Mouse (Mus musculus): ENCODE data around the gene Carm1. TPM values are rescaled to one million over a fixed set of nuclear protein-coding genes. Genes with fewer than 3 reads are reported as not detected.
"Not testable (repeated sequence)": the region's sequence is repeated elsewhere in the genome, so short reads cannot be mapped to it uniquely, and the experiment has no call there.

Carm1 gene
- total and polyA plus RNA-seq, 2 experiments from 2014 or later, result 27.3 to 97.4 TPM

DNA sequence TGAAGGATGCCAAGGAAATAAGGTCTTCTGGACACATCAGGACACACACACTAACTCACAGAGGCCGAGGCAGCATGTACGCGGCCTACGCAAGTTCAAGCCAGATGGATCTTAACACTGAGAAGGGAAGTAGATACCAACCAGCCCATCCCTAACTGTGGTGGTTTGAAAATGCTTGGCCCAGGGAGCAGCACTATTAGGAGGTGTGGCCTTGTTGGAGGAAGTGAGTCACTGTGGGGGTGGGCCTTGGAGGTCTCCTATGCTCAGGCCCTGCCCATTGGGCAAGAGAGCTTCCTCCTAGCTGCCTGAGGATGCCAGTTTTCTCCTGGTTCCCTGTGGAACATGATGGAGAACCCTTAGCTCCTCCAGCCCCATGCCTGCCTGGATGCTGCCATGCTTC, 33.2 kb upstream of the Carm1 start:
- no peak for TF ChIP-seq CTCF (IDR thresholded peaks at IDR 0.05)
- Histone ChIP-seq H3K27me3 (ENCODE audit: insufficient read depth, low read length) (no peaks in the 10 kb centered on the region), H3K36me3 (ENCODE audit: insufficient read depth, low read length) (peaks cover 2% of the 10 kb centered on the region; the same call in 1 of the 2 replicates), H3K9me3 (ENCODE audit: low read length) (no peaks in the 10 kb centered on the region), H3K4me3 (ENCODE audit: low read depth, low read length) (no peak overlapping the region), H3K27ac (ENCODE audit: low read depth, low read length) (no peak overlapping the region), H3K4me1 (ENCODE audit: insufficient read depth, low read length) (peaks cover 11% of the 10 kb centered on the region; the same call in 1 of the 2 replicates), H3K4me2 (ENCODE audit: low read depth, low read length, poor library complexity, severe bottlenecking) (no peak overlapping the region), H3K9ac (replicated peaks; ENCODE audit: low read length, poor library complexity, severe bottlenecking) (no peak overlapping the region)
- ATAC-seq (ENCODE audit: low FRiP score), result no peak
- no peak for DNase-seq (ENCODE audit: low spot score)
- 99% methylated on average over 4 of the region's 4 CpGs for WGBS

- Histone ChIP-seq H3K27me3 (ENCODE audit: insufficient read depth, low read length) (no peaks in the 10 kb centered on the region), H3K4me1 (ENCODE audit: insufficient read depth, low read length) (no peaks in the 10 kb centered on the region), H3K9me3 (ENCODE audit: low read length) (no peaks in the 10 kb centered on the region), H3K4me2 (ENCODE audit: low read depth, low read length, poor library complexity, severe bottlenecking) (no peak overlapping the region), H3K4me3 (ENCODE audit: low read depth, low read length) (no peak overlapping the region), H3K36me3 (ENCODE audit: insufficient read depth, low read length) (no peaks in the 10 kb centered on the region), H3K9ac (replicated peaks; ENCODE audit: low read length, poor library complexity, severe bottlenecking) (no peak overlapping the region), H3K27ac (ENCODE audit: low read depth, low read length) (no peak overlapping the region)
- no peak for TF ChIP-seq CTCF (IDR thresholded peaks at IDR 0.05)
- no peak for DNase-seq (ENCODE audit: low spot score)
- 78% methylated on average over 6 of the region's 6 CpGs for WGBS
- ATAC-seq (ENCODE audit: low FRiP score), result no peak
Observed at GRCm38 (mm10) chr9:21517947-21518495, 28.7 kb upstream of the Carm1 start.

DNA sequence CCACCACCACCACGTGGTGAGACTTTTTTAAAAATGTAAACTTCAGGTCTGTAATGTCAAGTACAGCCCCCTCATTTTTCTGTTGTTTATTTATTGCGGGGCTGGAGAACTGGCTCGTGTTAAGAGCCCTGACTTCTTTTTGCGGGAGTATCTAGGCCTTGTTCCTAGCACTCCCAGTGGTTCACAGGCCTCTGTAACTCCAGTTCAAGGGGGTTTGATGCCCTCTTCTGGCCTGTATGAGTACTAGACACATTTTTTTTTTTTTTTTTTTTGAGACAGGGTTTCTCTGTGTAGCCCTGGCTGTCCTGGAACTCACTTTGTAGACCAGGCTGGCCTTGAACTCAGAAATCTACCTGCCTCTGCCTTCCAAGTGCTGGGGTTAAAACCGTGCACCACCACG, 28.0 kb upstream of the Carm1 start:
- not testable (repeated sequence) for DNase-seq (ENCODE audit: low spot score); H3K4me2 ChIP-seq (ENCODE audit: low read depth, low read length, poor library complexity, severe bottlenecking); H3K4me1 ChIP-seq (ENCODE audit: insufficient read depth, low read length); H3K36me3 ChIP-seq (ENCODE audit: insufficient read depth, low read length); H3K27ac ChIP-seq (ENCODE audit: low read depth, low read length); H3K9ac ChIP-seq (replicated peaks; ENCODE audit: low read length, poor library complexity, severe bottlenecking); H3K9me3 ChIP-seq (ENCODE audit: low read length); H3K4me3 ChIP-seq (ENCODE audit: low read depth, low read length); H3K27me3 ChIP-seq (ENCODE audit: insufficient read depth, low read length); ATAC-seq (ENCODE audit: low FRiP score)
- WGBS, result 86% methylated on average over 6 of the region's 6 CpGs

GRCm38 (mm10) chr9:21525142-21525936, 21.4 kb upstream of the Carm1 start:
- WGBS, result 76% methylated on average over 7 of the region's 7 CpGs
- ATAC-seq (ENCODE audit: low FRiP score), result no peak
- no peak for DNase-seq (ENCODE audit: low spot score)

DNA sequence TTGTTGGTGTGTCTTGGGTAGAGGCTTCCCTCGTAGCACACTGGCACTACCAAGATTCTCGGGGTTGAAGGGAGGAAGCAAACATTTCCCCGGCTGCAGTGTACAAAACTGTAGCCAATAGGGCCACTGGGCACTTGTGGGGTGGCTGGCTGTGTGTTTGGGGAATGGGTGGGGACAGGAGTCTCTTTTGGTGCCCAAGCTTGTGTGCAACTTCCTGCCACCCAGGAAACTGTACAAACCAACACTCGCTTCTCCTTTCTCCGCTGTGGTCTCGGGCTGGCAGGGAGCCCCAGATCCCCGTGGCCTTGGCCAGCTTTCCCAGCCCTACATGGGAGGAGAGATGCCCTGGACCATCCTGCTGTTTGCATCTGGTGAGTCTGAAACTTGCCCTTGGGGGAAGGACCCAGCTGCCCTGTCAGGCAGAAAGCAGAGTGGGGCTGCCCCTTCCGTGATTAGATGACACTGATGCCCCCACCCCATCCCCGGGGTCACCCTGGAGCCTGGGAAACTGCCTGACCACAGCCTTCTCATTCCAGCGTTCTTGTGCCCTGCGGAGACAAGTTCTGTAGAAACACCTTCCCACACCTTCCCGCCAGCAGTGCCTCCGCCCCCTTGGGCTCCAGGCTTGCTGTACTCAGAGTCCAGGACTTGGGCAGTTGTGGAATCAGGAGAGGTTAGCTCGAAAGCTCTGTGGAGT, 20.6 kb upstream of the Carm1 start, which contains the start of gene AB124611:
TSS of gene AB124611 (plus strand) at position 240 of the 697 bp plus-strand sequence.
- TF ChIP-seq CTCF (IDR thresholded peaks at IDR 0.05), result no peak
- DNase-seq (ENCODE audit: low spot score) (no peak), ATAC-seq (ENCODE audit: low FRiP score) (no peak)
- Histone ChIP-seq H3K4me1 (ENCODE audit: insufficient read depth, low read length) (no peaks in the 10 kb centered on the region), H3K27ac (ENCODE audit: low read depth, low read length) (no peak within 1 kb of the TSS; the same call in 1 of the 2 replicates), H3K9me3 (ENCODE audit: low read length) (no peaks in the 10 kb centered on the region), H3K4me3 (ENCODE audit: low read depth, low read length) (no peak within 1 kb of the TSS), H3K4me2 (ENCODE audit: low read depth, low read length, poor library complexity, severe bottlenecking) (no peak within 1 kb of the TSS), H3K9ac (replicated peaks; ENCODE audit: low read length, poor library complexity, severe bottlenecking) (no peak within 1 kb of the TSS), H3K36me3 (ENCODE audit: insufficient read depth, low read length) (no peaks in the 10 kb centered on the region), H3K27me3 (ENCODE audit: insufficient read depth, low read length) (no peaks in the 10 kb centered on the region)
- WGBS, result 71% methylated on average over 14 of the region's 14 CpGs

More at GRCm38 (mm10) chr9:21525142-21525936, 21.4 kb upstream of the Carm1 start:
- Histone ChIP-seq H3K4me2 (ENCODE audit: low read depth, low read length, poor library complexity, severe bottlenecking) (no peak overlapping the region), H3K36me3 (ENCODE audit: insufficient read depth, low read length) (no peaks in the 10 kb centered on the region), H3K27ac (ENCODE audit: low read depth, low read length) (no peak overlapping the region; the same call in 1 of the 2 replicates), H3K27me3 (ENCODE audit: insufficient read depth, low read length) (no peaks in the 10 kb centered on the region), H3K9me3 (ENCODE audit: low read length) (no peaks in the 10 kb centered on the region), H3K4me1 (ENCODE audit: insufficient read depth, low read length) (no peaks in the 10 kb centered on the region), H3K4me3 (ENCODE audit: low read depth, low read length) (no peak overlapping the region), H3K9ac (replicated peaks; ENCODE audit: low read length, poor library complexity, severe bottlenecking) (no peak overlapping the region)
- TF ChIP-seq CTCF (IDR thresholded peaks at IDR 0.05), result no peak

DNA sequence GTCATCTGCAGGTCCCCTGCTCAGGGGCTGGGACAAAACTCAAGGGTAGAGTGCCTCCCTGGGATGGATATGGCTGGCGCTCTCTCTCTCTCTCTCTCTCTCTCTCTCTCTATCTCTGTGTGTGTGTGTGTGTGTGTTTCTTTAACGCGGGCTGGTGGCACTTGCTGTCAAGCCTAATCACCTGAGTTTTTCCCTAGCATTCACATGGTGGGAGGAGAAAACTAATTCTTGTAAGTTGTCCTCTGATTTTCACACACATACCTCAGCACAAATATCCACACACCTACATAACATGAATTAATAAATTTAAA, 20.1 kb upstream of the Carm1 start:
- no peak for TF ChIP-seq CTCF (IDR thresholded peaks at IDR 0.05)
- no peaks in the 10 kb centered on the region for H3K36me3 ChIP-seq (ENCODE audit: insufficient read depth, low read length)
- H3K27ac ChIP-seq (ENCODE audit: low read depth, low read length), result no peak overlapping the region
- H3K4me1 ChIP-seq (ENCODE audit: insufficient read depth, low read length), result no peaks in the 10 kb centered on the region
- DNase-seq (ENCODE audit: low spot score) (no peak), ATAC-seq (ENCODE audit: low FRiP score) (no peak)
- H3K4me3 ChIP-seq (ENCODE audit: low read depth, low read length), result no peak overlapping the region
- 91% methylated on average over 3 of the region's 3 CpGs for whole genome bisulfite sequencing
- no peaks in the 10 kb centered on the region for H3K27me3 ChIP-seq (ENCODE audit: insufficient read depth, low read length)
- no peak overlapping the region for H3K4me2 ChIP-seq (ENCODE audit: low read depth, low read length, poor library complexity, severe bottlenecking)
- no peaks in the 10 kb centered on the region for H3K9me3 ChIP-seq (ENCODE audit: low read length)
- no peak overlapping the region for H3K9ac ChIP-seq (replicated peaks; ENCODE audit: low read length, poor library complexity, severe bottlenecking)

Data from midbrain, postnatal 0 days (tissue).